Mouse (Mus musculus) hindlimb bud, embryonic 11.5 days (tissue): ENCODE results near the gene Tbc1d22b.

Source experiments
- DNase-seq: peaks from one replicate; pipeline ENCODE4 v3.0.0-alpha.2; 2012; ENCODE audit warnings: low read depth, low spot score; ENCODE audit errors: extremely low spot score

The Tbc1d22b gene

GRCm38 (mm10) chr17:29640971-29641370 lies 91.4 kb downstream of the Tbc1d22b start:
- no peak for DNase-seq

- DNase-seq: no peak
Observed at GRCm38 (mm10) chr17:29642219-29642618, 92.6 kb downstream of the Tbc1d22b start.
